Comparison of ENCODE assay signal across 10 mouse cellular contexts in the genomic region with DNA sequence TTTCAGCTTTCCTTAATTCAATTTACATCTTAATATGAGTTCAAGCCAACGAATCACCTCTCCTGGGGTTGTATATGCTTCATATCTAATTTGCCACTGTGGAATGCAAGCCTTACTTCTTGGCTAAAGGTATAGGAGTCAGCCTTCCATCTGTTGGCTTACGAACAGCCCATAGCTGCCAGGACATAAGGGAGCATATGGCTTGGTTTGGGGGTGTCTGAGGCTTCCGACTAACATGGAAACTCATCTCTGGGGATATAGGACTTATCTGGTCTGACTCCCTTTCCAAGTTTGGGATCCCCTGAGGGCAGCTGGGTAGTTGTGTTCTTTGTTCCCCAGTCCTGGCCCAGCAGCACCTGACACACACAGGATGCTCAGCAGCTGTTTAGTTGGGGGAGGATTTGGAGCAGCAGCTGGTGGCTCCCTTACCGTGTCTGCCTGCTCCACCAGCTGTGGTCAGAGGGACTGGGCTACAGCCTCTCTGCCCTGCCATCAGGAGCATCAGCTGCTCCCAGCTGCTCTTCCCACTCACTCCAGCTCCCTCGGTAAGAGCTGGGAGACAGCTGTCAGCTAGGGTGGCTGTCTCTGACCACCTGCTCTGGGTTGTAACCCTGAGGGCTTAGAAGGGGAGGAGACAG. TPM values are rescaled to one million over a fixed set of nuclear protein-coding genes. Genes with fewer than 3 reads are reported as not detected.
DNase-seq lines count a peak whose midpoint lies in the region; ATAC-seq and TF ChIP-seq lines count a peak whose summit lies in the region.
"Had no signal": no experiment of that assay in that cellular context is flagged by ENCODE, and none has a peak within 500 bp of the region (broad histone marks: within the 10 kb centered on the region; RNA-seq: fewer than 3 reads in every experiment).

No protein-coding gene starts in this region.

- no peaks in the 10 kb centered on the region for H3K9me3 ChIP-seq in kidney, embryonic 14.5 days (ENCODE audit: control insufficient read depth, low read length)
- H3K9me3 ChIP-seq in midbrain, embryonic 15.5 days: no peaks in the 10 kb centered on the region
- H3K9me3 ChIP-seq: heart, embryonic 15.5 days had no signal

- no peaks in the 10 kb centered on the region for H3K36me3 ChIP-seq in kidney, embryonic 14.5 days (ENCODE audit: control insufficient read depth, insufficient read depth, low read length)
- H3K36me3 ChIP-seq in kidney, adult 2 months (ENCODE audit: control insufficient read depth, insufficient read depth, low read length): no peaks in the 10 kb centered on the region
- no peaks in the 10 kb centered on the region for H3K36me3 ChIP-seq in midbrain, embryonic 15.5 days (replicated peaks)

- no peak for DNase-seq in kidney, adult 2 months
- peak; percentile 45 for DNase-seq in embryo, embryonic 11 days
- peak; percentile 46 for DNase-seq in heart, postnatal 4 days
- DNase-seq in yolk sac, embryonic 10.5 days (ENCODE audit: low spot score): no peak
- DNase-seq in layer of hippocampus, adult 8-10 months (ENCODE audit: low spot score in 2 of 2): no peak

- TF ChIP-seq CTCF in kidney, adult 2 months (conservative IDR thresholded peaks at IDR 0.05; ENCODE audit: insufficient read depth, insufficient read length, low read depth, low read length): no peak

- 0 out of 2 replicates have a peak, but pooled peaks cover 2% of the 10 kb centered on the region for H3K4me1 ChIP-seq in kidney, embryonic 14.5 days (ENCODE audit: control insufficient read depth, insufficient read depth, low read length)
- H3K4me1 ChIP-seq in kidney, adult 2 months (ENCODE audit: control insufficient read depth, insufficient read depth, low read length): no peaks in the 10 kb centered on the region
- no peaks in the 10 kb centered on the region; the same call in 1 of the 2 replicates for H3K4me1 ChIP-seq in midbrain, embryonic 15.5 days

- TF ChIP-seq POLR2A in kidney, adult 2 months (IDR thresholded peaks at IDR 0.05; ENCODE audit: low read depth, low read length): no peak

- 58% methylated on average over 5 of the region's 5 CpGs for WGBS in kidney, embryonic 14.5 days
- 72% methylated on average over 5 of the region's 5 CpGs for WGBS in kidney, adult 2 months
- WGBS in midbrain, embryonic 15.5 days: 56% methylated on average over 5 of the region's 5 CpGs

- H3K27ac ChIP-seq in kidney, embryonic 14.5 days (ENCODE audit: low read depth, low read length): no peak overlapping the region
- no peak overlapping the region for H3K27ac ChIP-seq in kidney, adult 2 months (ENCODE audit: insufficient read depth, low read depth, low read length)
- H3K27ac ChIP-seq in midbrain, embryonic 15.5 days: no peak overlapping the region
- H3K27ac ChIP-seq: heart, embryonic 15.5 days; liver, embryonic 14.5 days had no signal

- no peak overlapping the region for H3K9ac ChIP-seq in kidney, embryonic 14.5 days (ENCODE audit: low read depth, low read length)
- no peak overlapping the region for H3K9ac ChIP-seq in midbrain, embryonic 15.5 days
- H3K9ac ChIP-seq: heart, embryonic 15.5 days; liver, embryonic 14.5 days had no signal

- H3K4me3 ChIP-seq in kidney, embryonic 14.5 days (ENCODE audit: low read length): no peak overlapping the region
- H3K4me3 ChIP-seq in kidney, adult 2 months (ENCODE audit: insufficient read depth, low read depth, low read length): no peak overlapping the region
- no peak overlapping the region for H3K4me3 ChIP-seq in midbrain, embryonic 15.5 days
- H3K4me3 ChIP-seq: heart, embryonic 15.5 days had no signal

- ATAC-seq in kidney, embryonic 14.5 days (ENCODE audit: low FRiP score, low TSS enrichment): peak; percentile 70; the same call in 1 of the 2 replicates
- 0 out of 2 replicates have a peak, but pooled peaks have one; percentile 32 for ATAC-seq in midbrain, embryonic 15.5 days (replicated peaks)
- ATAC-seq in monocyte, adult 5-6 weeks (replicated peaks; ENCODE audit: insufficient number of reproducible peaks, low FRiP score, low TSS enrichment, poor library complexity, severe bottlenecking): no peak

- no peaks in the 10 kb centered on the region for H3K27me3 ChIP-seq in kidney, embryonic 14.5 days (ENCODE audit: control insufficient read depth, insufficient read depth, low read length)
- no peaks in the 10 kb centered on the region for H3K27me3 ChIP-seq in kidney, adult 2 months (replicated peaks; ENCODE audit: control insufficient read depth, insufficient read depth, low read length)
- H3K27me3 ChIP-seq in midbrain, embryonic 15.5 days (replicated peaks): no peaks in the 10 kb centered on the region
- H3K27me3 ChIP-seq: heart, embryonic 15.5 days had no signal

- H3K4me2 ChIP-seq in kidney, embryonic 14.5 days (replicated peaks; ENCODE audit: low read depth, low read length): no peak overlapping the region
- H3K4me2 ChIP-seq in midbrain, embryonic 15.5 days: no peak overlapping the region
- H3K4me2 ChIP-seq: heart, embryonic 15.5 days had no signal

RNA-seq across cellular contexts. Expression of gene Olfml2b, which starts 11.1 kb away (rescaled TPM):
- 4.2 and 6.0 TPM in 2 replicates for polyA plus RNA-seq in kidney, embryonic 14.5 days (2014; fragmentation: Nextera tagmentation; extraction: Ambion mirVana)
- polyA plus RNA-seq in kidney, adult 2 months (2012; rRNA removed): 4.2 and 5.4 TPM in 2 replicates
- 10 to 100 TPM; 53.6 to 56.8 TPM for total RNA-seq in heart, postnatal 4 days (2021)
- 4.8 and 5.2 TPM in 2 replicates for polyA plus RNA-seq in midbrain, embryonic 15.5 days (2015; fragmentation: Nextera tagmentation; extraction: Ambion mirVana)
- not detected in 3 replicates for total RNA-seq in monocyte, adult 5-6 weeks (2017)
- total RNA-seq in layer of hippocampus, adult 8-10 months (2022): 10 to 100 TPM; 30.1 to 35.7 (median 33.2) TPM

Comparison
In these comparisons a context has a peak if more than half of its experiments do, and no peak if none do; other contexts are left out.
1. DNase-seq: peak in embryo, embryonic 11 days (single experiment) and heart, postnatal 4 days (single experiment); none in kidney, adult 2 months (single experiment), yolk sac, embryonic 10.5 days (single experiment) and layer of hippocampus, adult 8-10 months (0 of 2).
2. RNA of gene Olfml2b, which starts 11.1 kb away (total RNA-seq): 53.6 to 56.8 TPM in heart, postnatal 4 days and 30.1 to 35.7 TPM in layer of hippocampus, adult 8-10 months; not detected in monocyte, adult 5-6 weeks; every median in the first group is over 10 times any median in the second.